Mouse (Mus musculus): Measurements from ENCODE around the gene Smarcal1. TPM values are rescaled to one million over a fixed set of nuclear protein-coding genes. Genes with fewer than 3 reads are reported as not detected.

The Smarcal1 gene
- polyA plus RNA-seq (2012; rRNA removed), result 22.5 and 24.3 TPM in 2 replicates

- WGBS, result under 1% methylated on average over 25 of the region's 25 CpGs
Measured at GRCm38 (mm10) chr1:72582947-72583731, at the start of gene Smarcal1. TSS of gene Smarcal1 (plus strand) at chr1:72583251.

GRCm38 (mm10) chr1:72533439-72533838 lies 49.6 kb upstream of the Smarcal1 start:
- Histone ChIP-seq H3K4me1 (ENCODE audit: control insufficient read depth, insufficient read depth, low read length) (no peaks in the 10 kb centered on the region), H3K4me3 (ENCODE audit: insufficient read depth, low read depth, low read length) (no peak overlapping the region), H3K27ac (ENCODE audit: insufficient read depth, low read depth, low read length) (no peak overlapping the region), H3K27me3 (replicated peaks; ENCODE audit: control insufficient read depth, insufficient read depth, low read length) (peaks cover 2% of the 10 kb centered on the region; the same call in 1 of the 2 replicates), H3K36me3 (ENCODE audit: control insufficient read depth, insufficient read depth, low read length) (no peaks in the 10 kb centered on the region)
- DNase-seq, result no peak
- TF ChIP-seq POLR2A (IDR thresholded peaks at IDR 0.05; ENCODE audit: low read depth, low read length), result no peak
- TF ChIP-seq CTCF (conservative IDR thresholded peaks at IDR 0.05; ENCODE audit: insufficient read depth, insufficient read length, low read depth, low read length), result no peak

More at GRCm38 (mm10) chr1:72582947-72583731, at the start of gene Smarcal1:
- Histone ChIP-seq H3K36me3 (ENCODE audit: control insufficient read depth, insufficient read depth, low read length) (no peaks in the 10 kb centered on the region), H3K4me3 (ENCODE audit: insufficient read depth, low read depth, low read length) (peak within 1 kb of the TSS; percentile 83), H3K4me1 (ENCODE audit: control insufficient read depth, insufficient read depth, low read length) (peaks cover 7% of the 10 kb centered on the region; the same call in 1 of the 2 replicates), H3K27ac (ENCODE audit: insufficient read depth, low read depth, low read length) (peak within 1 kb of the TSS; percentile 77), H3K27me3 (replicated peaks; ENCODE audit: control insufficient read depth, insufficient read depth, low read length) (no peaks in the 10 kb centered on the region)
- TF ChIP-seq CTCF (conservative IDR thresholded peaks at IDR 0.05; ENCODE audit: insufficient read depth, insufficient read length, low read depth, low read length) (no peak), POLR2A (IDR thresholded peaks at IDR 0.05; ENCODE audit: low read depth, low read length) (no peak)
- peak; percentile 98 for DNase-seq

- no peak for DNase-seq
- Histone ChIP-seq H3K27ac (ENCODE audit: insufficient read depth, low read depth, low read length) (no peak overlapping the region), H3K36me3 (ENCODE audit: control insufficient read depth, insufficient read depth, low read length) (no peaks in the 10 kb centered on the region), H3K4me1 (ENCODE audit: control insufficient read depth, insufficient read depth, low read length) (no peaks in the 10 kb centered on the region), H3K4me3 (ENCODE audit: insufficient read depth, low read depth, low read length) (no peak overlapping the region), H3K27me3 (replicated peaks; ENCODE audit: control insufficient read depth, insufficient read depth, low read length) (peaks cover 2% of the 10 kb centered on the region; the same call in 1 of the 2 replicates)
- 2% methylated on average over 36 of the region's 36 CpGs for WGBS
- no peak for TF ChIP-seq POLR2A (IDR thresholded peaks at IDR 0.05; ENCODE audit: low read depth, low read length)
- no peak for TF ChIP-seq CTCF (conservative IDR thresholded peaks at IDR 0.05; ENCODE audit: insufficient read depth, insufficient read length, low read depth, low read length)
Measured at GRCm38 (mm10) chr1:72535725-72536571, 47.1 kb upstream of the Smarcal1 start.

GRCm38 (mm10) chr1:72536611-72537351 lies 46.3 kb upstream of the Smarcal1 start, which contains the start of gene March4:
TSS of gene March4 (minus strand) at chr1:72536930.
- no peak within 1 kb of the TSS for H3K4me3 ChIP-seq (ENCODE audit: insufficient read depth, low read depth, low read length)
- H3K4me1 ChIP-seq (ENCODE audit: control insufficient read depth, insufficient read depth, low read length), result no peaks in the 10 kb centered on the region
- peaks cover 2% of the 10 kb centered on the region; the same call in 1 of the 2 replicates for H3K27me3 ChIP-seq (replicated peaks; ENCODE audit: control insufficient read depth, insufficient read depth, low read length)
- no peak for TF ChIP-seq POLR2A (IDR thresholded peaks at IDR 0.05; ENCODE audit: low read depth, low read length)
- no peaks in the 10 kb centered on the region for H3K36me3 ChIP-seq (ENCODE audit: control insufficient read depth, insufficient read depth, low read length)
- peak; percentile 20 for DNase-seq
- H3K27ac ChIP-seq (ENCODE audit: insufficient read depth, low read depth, low read length), result no peak within 1 kb of the TSS
- WGBS, result 2% methylated on average over 41 of the region's 41 CpGs

GRCm38 (mm10) chr1:72538266-72538665 lies 44.8 kb upstream of the Smarcal1 start:
- Histone ChIP-seq H3K27ac (ENCODE audit: insufficient read depth, low read depth, low read length) (no peak overlapping the region), H3K27me3 (replicated peaks; ENCODE audit: control insufficient read depth, insufficient read depth, low read length) (peaks cover 2% of the 10 kb centered on the region; the same call in 1 of the 2 replicates), H3K4me1 (ENCODE audit: control insufficient read depth, insufficient read depth, low read length) (no peaks in the 10 kb centered on the region), H3K36me3 (ENCODE audit: control insufficient read depth, insufficient read depth, low read length) (no peaks in the 10 kb centered on the region), H3K4me3 (ENCODE audit: insufficient read depth, low read depth, low read length) (no peak overlapping the region)
- TF ChIP-seq CTCF (conservative IDR thresholded peaks at IDR 0.05; ENCODE audit: insufficient read depth, insufficient read length, low read depth, low read length) (no peak), POLR2A (IDR thresholded peaks at IDR 0.05; ENCODE audit: low read depth, low read length) (no peak)
- 69% methylated on average over 5 of the region's 5 CpGs for WGBS
- DNase-seq, result no peak

GRCm38 (mm10) chr1:72550317-72550716 lies 32.7 kb upstream of the Smarcal1 start:
- no peak overlapping the region for H3K27ac ChIP-seq (ENCODE audit: insufficient read depth, low read depth, low read length)
- WGBS, result 77% methylated on average over 2 of the region's 2 CpGs
- no peak overlapping the region for H3K4me3 ChIP-seq (ENCODE audit: insufficient read depth, low read depth, low read length)
- DNase-seq, result no peak
- H3K27me3 ChIP-seq (replicated peaks; ENCODE audit: control insufficient read depth, insufficient read depth, low read length), result no peaks in the 10 kb centered on the region
- no peak for TF ChIP-seq CTCF (conservative IDR thresholded peaks at IDR 0.05; ENCODE audit: insufficient read depth, insufficient read length, low read depth, low read length)
- TF ChIP-seq POLR2A (IDR thresholded peaks at IDR 0.05; ENCODE audit: low read depth, low read length), result no peak
- no peaks in the 10 kb centered on the region for H3K36me3 ChIP-seq (ENCODE audit: control insufficient read depth, insufficient read depth, low read length)
- H3K4me1 ChIP-seq (ENCODE audit: control insufficient read depth, insufficient read depth, low read length), result no peaks in the 10 kb centered on the region

Data from kidney, adult 2 months (tissue).